Mouse (Mus musculus) embryonic fibroblast, embryonic 13.5 days (primary cell): ENCODE results near the gene Ldlrad3.

Experiments
- CTCF ChIP-seq: IDR thresholded peaks from 2 replicates; pipeline ENCODE4 v1.5.1; 2011; ENCODE audit warnings: mild to moderate bottlenecking, control low read depth, low read length, moderate library complexity, borderline replicate concordance; ENCODE audit not compliant: insufficient read depth
- POLR2A ChIP-seq: IDR thresholded peaks from 2 replicates; pipeline ENCODE4 v1.6.1; 2011; ENCODE audit warnings: low read depth, mild to moderate bottlenecking, control low read depth, low read length, moderate library complexity

DNA sequence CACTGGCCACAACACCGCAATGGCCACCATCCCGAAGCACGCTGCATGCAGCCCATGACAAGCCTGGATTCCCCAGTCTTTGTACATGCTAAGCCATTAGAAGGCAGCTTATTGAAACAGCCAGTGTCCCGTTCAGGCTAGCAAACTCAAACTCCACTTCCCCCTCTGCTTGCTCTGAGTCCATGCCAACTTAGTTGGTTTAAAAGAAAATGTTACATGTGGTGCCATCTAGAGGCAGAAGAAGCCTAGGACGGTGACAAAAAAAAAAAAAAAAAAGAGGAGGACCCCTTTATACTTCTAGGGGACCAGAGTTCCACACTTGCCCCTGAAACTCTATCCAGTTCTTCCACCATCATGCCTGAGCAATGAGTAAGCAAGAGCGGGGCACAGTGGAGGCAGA, 78.9 kb downstream of the Ldlrad3 start:
- TF ChIP-seq POLR2A: no peak
- TF ChIP-seq CTCF: no peak
